Mouse (Mus musculus) megakaryocyte, adult 5-6 weeks (primary cell): Measurements from ENCODE around the gene Olfr12. TPM values are rescaled to one million over a fixed set of nuclear protein-coding genes. Genes with fewer than 3 reads are reported as not detected.

Experiments used
- total RNA-seq, 2 experiments: library from RNA; stranded (forward) in 1 of 2; stranded (reverse) in 1 of 2; fragments of 153-499, 151-499 nt in 1 of 2; fragments of 221-1000, 200-1000 nt in 1 of 2; gene quantifications; 2 replicates each; pipeline versions ENCODE4 v1.2.3 to v1.2.4; 2015 to 2017

Olfr12 gene
- total RNA-seq, 2 experiments from 2014 or later: not detected

Other genes starting within 250 kb of the Olfr12 start
- gene Ndufa10, start 143.9 kb upstream of the Olfr12 start, total RNA-seq (2015): 112 TPM in 2 replicates
- gene Ndufa10, start 143.9 kb upstream of the Olfr12 start, total RNA-seq (2017): 72.1 and 76.6 TPM in 2 replicates
- not detected in 2 replicates for gene Olfr1416, start 132.7 kb upstream of the Olfr12 start, total RNA-seq (2015)
- not detected in 2 replicates for gene Olfr1416, start 132.7 kb upstream of the Olfr12 start, total RNA-seq (2017)
- not detected in 2 replicates for gene Olfr1415, start 121.7 kb upstream of the Olfr12 start, total RNA-seq (2015)
- not detected in 2 replicates for gene Olfr1415, start 121.7 kb upstream of the Olfr12 start, total RNA-seq (2017)
- gene Olfr1414, start 99.1 kb upstream of the Olfr12 start, total RNA-seq (2015): not detected in 2 replicates
- gene Olfr1414, start 99.1 kb upstream of the Olfr12 start, total RNA-seq (2017): not detected in 2 replicates
- not detected in 2 replicates for gene Olfr1413, start 46.5 kb upstream of the Olfr12 start, total RNA-seq (2015)
- not detected in 2 replicates for gene Olfr1413, start 46.5 kb upstream of the Olfr12 start, total RNA-seq (2017)
- not detected in 2 replicates for gene Olfr1412, start 32.0 kb upstream of the Olfr12 start, total RNA-seq (2015)
- gene Olfr1412, start 32.0 kb upstream of the Olfr12 start, total RNA-seq (2017): not detected in 2 replicates
- not detected in 2 replicates for gene Olfr1411, start 23.4 kb upstream of the Olfr12 start, total RNA-seq (2015)
- gene Olfr1411, start 23.4 kb upstream of the Olfr12 start, total RNA-seq (2017): not detected in 2 replicates
- gene Olfr1410, start 12.0 kb upstream of the Olfr12 start, total RNA-seq (2015): not detected in 2 replicates
- gene Olfr1410, start 12.0 kb upstream of the Olfr12 start, total RNA-seq (2017): not detected in 2 replicates
- gene Cops9, start 24.2 kb downstream of the Olfr12 start, total RNA-seq (2015): 178 and 190 TPM in 2 replicates
- gene Cops9, start 24.2 kb downstream of the Olfr12 start, total RNA-seq (2017): 166 and 180 TPM in 2 replicates
- gene Otos, start 31.1 kb downstream of the Olfr12 start, total RNA-seq (2015): 0.85 and 2.8 TPM in 2 replicates
- 0.53 and 1.8 TPM in 2 replicates for gene Otos, start 31.1 kb downstream of the Olfr12 start, total RNA-seq (2017)
- gene Gpc1, start 213.9 kb downstream of the Olfr12 start, total RNA-seq (2015): 13.7 and 17.2 TPM in 2 replicates
- gene Gpc1, start 213.9 kb downstream of the Olfr12 start, total RNA-seq (2017): 19.9 and 20.4 TPM in 2 replicates